Mouse (Mus musculus) testis, adult 2 months (tissue): ENCODE data around the gene Myl3.

Experiments used
- CTCF ChIP-seq: fragments of 200-500 bp; IDR thresholded peaks from 2 replicates; pipeline ENCODE4 v1.5.1; 2012; ENCODE audit warnings: low read depth, mild to moderate bottlenecking, inconsistent platforms, low read length, moderate library complexity; ENCODE audit not compliant: control insufficient read depth, insufficient read depth, insufficient replicate concordance
- POLR2A ChIP-seq: fragments of 200-500 bp; IDR thresholded peaks from 2 replicates; pipeline ENCODE4 v1.6.1; 2012; ENCODE audit warnings: low read depth, mild to moderate bottlenecking, inconsistent platforms, low read length, moderate library complexity; ENCODE audit not compliant: control insufficient read depth

DNA sequence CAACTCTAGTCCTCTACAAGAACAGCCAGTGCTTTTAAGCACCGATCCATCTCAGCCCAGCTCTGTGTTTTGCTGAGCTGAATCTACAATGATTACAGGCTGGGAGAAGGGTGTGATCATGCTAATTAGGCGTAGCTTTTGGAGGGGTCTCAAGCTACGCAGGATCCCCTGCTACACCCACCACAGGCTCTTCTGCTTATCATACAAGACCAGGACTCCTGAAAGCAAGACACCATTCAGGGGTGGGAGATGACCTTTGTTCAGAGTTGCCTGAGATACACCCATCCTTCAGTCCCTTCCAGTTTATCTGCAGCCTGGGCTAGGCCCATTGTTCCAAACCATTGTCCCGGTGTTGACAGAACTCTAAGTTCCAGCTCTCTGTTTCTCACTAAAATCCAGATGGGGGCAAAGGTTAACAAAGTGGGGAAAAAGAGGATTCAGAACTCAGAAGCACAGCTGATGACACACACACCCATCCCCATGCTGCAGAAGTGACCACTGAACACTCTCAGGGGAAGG lies 11.3 kb downstream of the Myl3 start:
- TF ChIP-seq CTCF (no peak), POLR2A (no peak)
